Mouse (Mus musculus) neural tube, embryonic 12.5 days (tissue): ENCODE results near the gene Nanos3. TPM values are rescaled to one million over a fixed set of nuclear protein-coding genes. Genes with fewer than 3 reads are reported as not detected.

ENCODE experiments used
- ATAC-seq: fragments of 200-750 bp; cut with Nextera tagmentation; 2 replicates; pipeline ENCODE4 v1.8.0; 2017; ENCODE audit warnings: low read depth, mild to moderate bottlenecking, moderate TSS enrichment, moderate library complexity; ENCODE audit not compliant: low FRiP score
- H3K27ac ChIP-seq: fragments of 300-500 bp; sonication (generic); 2 replicates; pipeline ENCODE4 v1.5.1; 2016
- H3K27me3 ChIP-seq: fragments of 300-500 bp; sonication (generic); replicated peaks from 2 replicates; pipeline ENCODE4 v1.6.1; 2016; ENCODE audit warnings: mild to moderate bottlenecking
- H3K36me3 ChIP-seq: fragments of 300-500 bp; sonication (generic); 2 replicates; pipeline ENCODE4 v1.6.1; 2016; ENCODE audit warnings: mild to moderate bottlenecking
- H3K4me1 ChIP-seq: fragments of 300-500 bp; sonication (generic); 2 replicates; pipeline ENCODE4 v1.6.1; 2016
- H3K4me2 ChIP-seq: fragments of 300-500 bp; sonication (generic); replicated peaks from 2 replicates; pipeline ENCODE4 v1.6.1; 2016; ENCODE audit warnings: mild to moderate bottlenecking
- H3K4me3 ChIP-seq: fragments of 300-500 bp; sonication (generic); 2 replicates; pipeline ENCODE4 v1.5.1; 2016
- H3K9ac ChIP-seq: fragments of 300-500 bp; sonication (generic); 2 replicates; pipeline ENCODE4 v1.6.1; 2016; ENCODE audit warnings: mild to moderate bottlenecking
- H3K9me3 ChIP-seq: fragments of 300-500 bp; sonication (generic); 2 replicates; pipeline ENCODE4 v1.6.1; 2016; ENCODE audit warnings: mild to moderate bottlenecking
- WGBS: fragments of 180-500 bp; shearing (Covaris S2); methylation state at CpG from one replicate; pipeline ENCODE4 v1.1.7; 2016; 5-methylcytosine and 5-hydroxymethylcytosine counted together
- polyA plus RNA-seq: library from polyadenylated mRNA; unstranded; fragments of >200 nt; fragmentation: Nextera tagmentation; extraction: Ambion mirVana; gene quantifications from 2 replicates; pipeline ENCODE4 v1.2.1, GENCODE M21; 2016

The Nanos3 gene
- polyA plus RNA-seq, 1 experiment from 2014 or later, result 5.3 TPM

DNA sequence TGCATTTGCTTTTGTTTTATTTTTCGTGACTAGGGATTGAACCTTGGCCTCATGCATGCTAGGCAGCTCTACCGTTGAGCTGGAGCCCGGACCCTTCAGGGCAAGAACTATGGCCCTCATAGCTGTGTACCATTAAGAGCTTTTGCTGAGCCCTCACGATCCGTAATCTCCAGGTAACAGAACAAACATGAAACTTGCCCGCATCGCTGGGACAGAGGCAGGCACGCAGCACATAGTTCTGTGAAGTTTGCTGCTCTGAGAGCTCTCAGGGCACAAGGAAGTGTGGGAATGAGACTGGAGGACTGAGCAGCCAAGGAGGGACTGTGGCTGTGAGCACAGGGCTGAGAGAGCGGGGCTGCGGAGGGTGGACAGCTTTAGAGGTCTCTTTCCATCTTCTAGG lies 3.7 kb upstream of the Nanos3 start:
- Histone ChIP-seq H3K9ac (no peak overlapping the region), H3K27ac (no peak overlapping the region), H3K4me1 (peaks cover 31% of the 10 kb centered on the region), H3K9me3 (no peaks in the 10 kb centered on the region), H3K36me3 (no peaks in the 10 kb centered on the region), H3K27me3 (0 out of 2 replicates have a peak, but pooled peaks cover 4% of the 10 kb centered on the region), H3K4me2 (no peak overlapping the region), H3K4me3 (no peak overlapping the region)
- WGBS, result 90% methylated on average over 10 of the region's 10 CpGs
- ATAC-seq, result no peak

DNA sequence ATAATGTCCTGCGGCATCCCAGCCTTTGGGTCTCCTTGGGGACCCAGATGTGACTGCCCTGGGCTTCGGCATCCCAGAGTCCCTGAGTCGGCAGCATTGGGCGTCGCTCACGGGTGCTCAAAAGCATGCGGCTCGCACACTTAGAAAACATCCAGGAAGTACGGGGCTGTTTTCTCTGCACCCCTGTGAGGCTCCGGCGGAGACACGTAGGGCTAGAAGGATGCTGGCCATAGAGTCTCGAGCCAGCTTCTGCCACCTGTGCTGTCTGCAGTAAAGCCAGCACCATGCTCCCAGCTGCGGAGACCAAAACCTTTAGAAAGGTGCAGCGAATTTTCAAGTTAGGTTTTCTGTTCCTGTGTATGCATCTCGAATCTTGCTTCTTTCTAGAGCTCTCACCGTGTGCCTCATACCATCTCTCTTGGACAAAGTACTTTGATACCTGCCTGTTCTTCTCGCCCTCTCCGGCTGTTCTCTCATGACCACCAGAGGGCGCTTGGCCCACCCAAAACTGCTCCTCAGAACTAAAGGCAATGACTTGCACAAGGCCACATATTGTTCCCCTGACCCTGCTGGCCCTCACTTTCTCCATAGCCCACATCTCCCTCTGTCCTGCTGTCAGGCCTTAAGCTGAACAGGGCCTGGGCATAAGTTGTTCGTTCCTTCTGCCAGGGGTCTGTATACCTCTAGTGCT lies 2.2 kb upstream of the Nanos3 start:
- Histone ChIP-seq H3K4me1 (peaks cover 31% of the 10 kb centered on the region), H3K9me3 (no peaks in the 10 kb centered on the region), H3K4me3 (peak overlapping the region; percentile 30), H3K27me3 (no peaks in the 10 kb centered on the region), H3K27ac (no peak overlapping the region), H3K9ac (peak overlapping the region; percentile 48; the same call in 1 of the 2 replicates), H3K4me2 (peak overlapping the region; percentile 70), H3K36me3 (no peaks in the 10 kb centered on the region)
- WGBS, result 4% methylated on average over 21 of the region's 21 CpGs
- ATAC-seq, result no peak

DNA sequence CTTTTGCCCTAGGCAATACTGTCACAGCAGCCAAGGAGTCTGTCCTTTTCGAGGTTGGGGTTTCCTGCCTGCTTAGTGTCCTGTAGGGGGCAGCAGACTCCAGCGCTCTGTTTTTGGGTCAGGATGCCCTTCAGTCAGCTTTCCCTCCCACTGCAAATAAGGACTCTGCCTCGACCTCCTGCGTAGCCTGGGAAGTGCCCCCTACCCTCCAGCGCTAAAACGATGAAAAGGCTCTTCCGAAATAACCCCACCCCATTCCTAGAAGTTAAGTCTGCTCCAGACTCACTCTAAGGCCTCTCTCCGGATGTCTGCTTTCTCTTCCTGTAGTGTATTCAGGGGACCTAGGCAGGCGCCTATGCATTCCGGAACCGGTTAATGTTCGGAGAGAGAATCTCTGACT lies 1.5 kb upstream of the Nanos3 start:
- Histone ChIP-seq H3K27ac (no peak overlapping the region), H3K4me3 (peak overlapping the region; percentile 30), H3K27me3 (no peaks in the 10 kb centered on the region), H3K4me1 (peaks cover 29% of the 10 kb centered on the region), H3K4me2 (peak overlapping the region; percentile 70), H3K9ac (0 out of 2 replicates have a peak overlapping the region, but pooled peaks have one; percentile 48), H3K36me3 (no peaks in the 10 kb centered on the region), H3K9me3 (no peaks in the 10 kb centered on the region)
- no peak for ATAC-seq
- WGBS, result 1% methylated on average over 12 of the region's 12 CpGs

DNA sequence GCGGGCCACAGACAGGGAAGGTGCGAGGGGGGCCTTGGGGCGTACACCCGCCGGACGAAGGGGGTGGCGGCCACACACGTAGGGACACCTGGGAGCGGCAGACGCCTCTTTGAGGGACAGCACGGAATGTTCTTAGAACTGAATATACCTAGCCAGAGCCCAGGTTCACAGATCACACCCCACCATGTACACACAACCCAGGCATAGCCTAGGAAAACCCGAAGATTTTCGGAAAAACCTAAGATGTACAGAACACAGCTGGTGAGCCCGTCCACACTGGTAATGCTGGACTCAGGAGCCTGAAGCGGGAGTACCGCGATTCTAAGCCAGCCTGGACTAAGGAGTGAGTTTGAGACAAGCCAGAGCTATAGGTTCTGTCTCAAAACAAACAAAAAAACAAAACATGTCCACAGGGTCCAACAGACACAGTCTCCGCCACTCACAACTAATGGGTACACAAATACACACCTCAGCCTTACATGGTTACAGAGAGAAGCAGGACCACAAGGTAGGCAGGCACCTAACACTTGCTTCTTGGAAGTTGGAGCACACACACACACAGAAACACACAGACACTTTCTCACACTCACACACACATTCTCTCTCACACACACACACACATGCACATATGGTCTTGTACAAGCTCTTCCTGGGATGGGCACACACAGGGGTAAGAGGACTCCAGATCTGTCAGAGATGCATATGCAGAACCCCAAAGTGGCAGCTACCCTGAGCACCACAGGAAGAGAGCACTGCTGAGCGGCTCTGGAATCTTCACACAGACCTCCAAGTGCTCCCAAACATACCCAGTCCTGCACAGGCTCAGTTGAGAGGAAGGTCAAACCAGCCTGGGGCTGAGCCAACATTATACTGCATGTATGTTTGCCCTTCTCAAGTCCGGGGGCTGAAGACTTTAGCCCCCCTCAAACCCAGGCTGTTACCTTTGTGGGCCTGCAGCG lies 653 bp downstream of the Nanos3 start:
- no peaks in the 10 kb centered on the region for H3K27me3 ChIP-seq
- H3K27ac ChIP-seq, result peak overlapping the region; percentile 87
- H3K9me3 ChIP-seq, result no peaks in the 10 kb centered on the region
- peak overlapping the region; percentile 87 for H3K4me2 ChIP-seq
- H3K4me1 ChIP-seq, result peaks cover 47% of the 10 kb centered on the region
- WGBS, result 18% methylated on average over 21 of the region's 21 CpGs
- H3K4me3 ChIP-seq, result peak overlapping the region; percentile 87
- 0 out of 2 replicates have a peak, but pooled peaks have one; percentile 5 for ATAC-seq
- peak overlapping the region; percentile 99 for H3K9ac ChIP-seq
- no peaks in the 10 kb centered on the region for H3K36me3 ChIP-seq

DNA sequence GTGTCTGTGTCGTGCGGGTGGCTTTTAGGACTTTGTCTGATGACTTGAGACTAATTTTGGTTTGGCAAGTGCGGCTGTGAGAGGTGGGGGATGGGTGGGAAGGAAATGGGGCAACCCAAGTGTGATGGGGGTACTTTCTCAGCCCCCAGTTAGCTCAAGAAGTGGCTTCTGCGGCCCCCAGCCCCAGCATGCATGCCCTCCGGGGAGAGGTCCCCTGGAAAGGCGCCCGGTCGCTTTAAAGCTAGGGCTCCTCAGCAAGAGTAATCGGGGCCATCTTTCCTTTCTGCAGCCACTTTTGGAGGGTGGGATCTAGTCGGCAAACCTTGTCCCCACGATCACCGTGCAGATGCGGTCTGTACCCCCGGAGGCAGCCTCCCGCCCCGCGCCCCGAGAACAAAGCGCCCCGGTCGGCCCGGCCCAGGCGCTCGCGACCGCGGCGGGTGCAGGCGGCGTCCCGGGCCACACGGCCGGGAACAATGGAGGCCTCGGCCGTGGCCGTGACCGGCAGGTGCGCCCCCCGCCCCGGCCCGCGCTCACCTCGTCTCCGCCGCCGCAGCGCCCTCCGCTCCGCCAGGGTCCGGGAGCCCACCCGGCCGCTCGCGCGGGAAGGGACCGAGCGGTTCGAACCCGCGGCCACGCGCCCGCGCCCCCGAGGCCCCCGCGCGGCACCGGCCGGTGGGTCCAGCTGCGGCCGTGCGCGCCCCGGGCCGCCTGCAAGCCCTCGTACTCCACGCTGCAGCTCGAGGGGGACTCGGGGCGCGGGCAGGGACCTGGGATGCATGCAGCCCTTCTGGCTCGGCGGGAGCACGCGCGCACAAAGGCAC lies 1.5 kb downstream of the Nanos3 start:
- 1% methylated on average over 87 of the region's 87 CpGs for WGBS
- H3K9ac ChIP-seq, result peak overlapping the region; percentile 99

DNA sequence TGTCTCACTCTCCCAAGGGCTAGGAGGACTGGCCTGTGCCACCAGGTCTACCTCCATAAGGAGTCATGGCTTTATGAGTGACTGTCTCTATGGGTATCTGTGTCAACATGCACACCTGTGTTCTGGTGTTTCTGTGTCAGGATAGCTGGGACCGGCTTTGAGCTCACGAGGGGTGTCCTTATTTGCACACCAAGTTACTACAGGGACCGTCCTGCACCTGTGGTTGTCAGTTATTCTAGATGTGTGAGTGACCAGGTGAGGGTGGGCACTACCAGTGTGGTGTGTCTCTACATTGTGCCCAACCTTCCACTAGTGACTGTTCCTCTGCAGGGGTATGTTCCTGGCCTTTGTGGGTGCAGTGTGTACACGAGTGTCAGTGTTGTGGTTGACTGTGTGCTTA lies 2.2 kb downstream of the Nanos3 start:
- ATAC-seq, result no peak
- WGBS, result 57% methylated on average over 4 of the region's 4 CpGs
- peaks cover 58% of the 10 kb centered on the region for H3K4me1 ChIP-seq

More for the DNA sequence above, 1.5 kb downstream of the Nanos3 start:
- Histone ChIP-seq H3K4me1 (peaks cover 56% of the 10 kb centered on the region), H3K9me3 (no peaks in the 10 kb centered on the region), H3K27me3 (no peaks in the 10 kb centered on the region), H3K27ac (peak overlapping the region; percentile 87), H3K4me2 (peak overlapping the region; percentile 87), H3K36me3 (peaks cover 2% of the 10 kb centered on the region), H3K4me3 (peak overlapping the region; percentile 87)
- peak; percentile 35; the same call in 1 of the 2 replicates for ATAC-seq

DNA sequence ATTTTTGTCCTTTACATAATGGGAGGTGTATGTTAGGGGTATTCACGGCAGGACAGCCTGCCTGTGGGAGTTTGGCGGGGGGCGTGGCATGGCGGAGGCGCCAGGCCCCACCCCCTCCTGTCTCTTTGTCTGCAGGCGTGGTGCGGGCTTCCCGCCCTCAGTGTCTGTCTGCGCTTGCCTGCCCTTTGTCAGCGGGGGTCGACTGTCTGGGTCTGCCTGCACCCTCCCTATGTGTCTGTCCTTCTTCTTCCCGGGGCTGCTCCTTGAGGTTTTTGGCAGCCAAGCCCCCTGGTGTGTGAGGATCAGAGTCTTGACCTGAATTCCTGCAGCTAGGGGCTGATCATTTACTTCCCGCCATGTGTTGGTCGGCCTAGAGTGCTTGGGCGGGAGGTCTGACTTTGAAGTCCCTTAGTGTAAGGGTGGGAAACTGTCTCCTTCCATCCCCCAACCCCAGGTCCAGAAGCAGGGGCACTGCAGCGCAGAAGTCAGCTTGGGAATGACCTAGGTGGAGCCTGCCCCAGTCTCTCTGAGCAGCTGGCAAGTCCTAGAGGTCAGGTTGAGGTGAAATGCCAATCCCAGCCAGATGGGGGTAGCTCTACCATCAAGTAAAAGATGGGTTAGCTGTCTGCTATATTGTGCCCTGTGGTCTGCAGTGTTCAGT lies 4.4 kb downstream of the Nanos3 start:
- peak; percentile 79 for ATAC-seq
- no peaks in the 10 kb centered on the region for H3K27me3 ChIP-seq
- H3K4me3 ChIP-seq, result peak overlapping the region; percentile 26
- WGBS, result 1% methylated on average over 16 of the region's 16 CpGs
- peak overlapping the region; percentile 83 for H3K27ac ChIP-seq
- peaks cover 56% of the 10 kb centered on the region for H3K4me1 ChIP-seq
- H3K36me3 ChIP-seq, result peaks cover 21% of the 10 kb centered on the region
- H3K9ac ChIP-seq, result peak overlapping the region; percentile 64
- H3K9me3 ChIP-seq, result no peaks in the 10 kb centered on the region
- H3K4me2 ChIP-seq, result peak overlapping the region; percentile 87

More for the DNA sequence above, 2.2 kb downstream of the Nanos3 start:
- peak overlapping the region; percentile 87 for H3K27ac ChIP-seq
- H3K4me3 ChIP-seq, result peak overlapping the region; percentile 87
- H3K27me3 ChIP-seq, result no peaks in the 10 kb centered on the region
- peak overlapping the region; percentile 99 for H3K9ac ChIP-seq
- peak overlapping the region; percentile 87 for H3K4me2 ChIP-seq
- H3K36me3 ChIP-seq, result peaks cover 8% of the 10 kb centered on the region
- H3K9me3 ChIP-seq, result no peaks in the 10 kb centered on the region

DNA sequence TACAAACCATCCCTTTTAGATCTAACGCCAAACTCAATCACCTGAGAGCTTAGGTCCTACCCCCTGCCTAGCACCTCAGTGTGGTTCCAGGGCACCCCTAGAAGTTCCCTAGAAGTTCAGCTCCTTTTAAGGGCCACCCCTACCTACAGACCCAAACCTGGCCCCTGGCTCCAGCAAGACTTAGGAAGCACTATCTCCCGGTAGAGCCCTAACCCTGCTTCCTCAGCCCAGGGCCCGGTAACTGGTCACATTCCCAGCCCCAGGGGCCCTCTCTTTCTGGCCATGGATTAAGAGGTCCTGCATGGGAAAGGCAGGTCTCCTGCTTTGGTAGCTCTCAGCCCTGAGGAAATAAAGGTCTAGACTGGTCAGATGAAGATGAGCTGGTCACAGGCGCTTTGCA lies 5.1 kb downstream of the Nanos3 start:
- peak overlapping the region; percentile 79 for H3K27ac ChIP-seq
- H3K9ac ChIP-seq, result peak overlapping the region; percentile 64
- H3K4me1 ChIP-seq, result peaks cover 56% of the 10 kb centered on the region
- peak overlapping the region; percentile 26 for H3K4me3 ChIP-seq
- peaks cover 28% of the 10 kb centered on the region for H3K36me3 ChIP-seq
- peak overlapping the region; percentile 87 for H3K4me2 ChIP-seq
- ATAC-seq, result no peak
- H3K9me3 ChIP-seq, result no peaks in the 10 kb centered on the region
- WGBS, result 5% methylated on average over 4 of the region's 4 CpGs
- H3K27me3 ChIP-seq, result no peaks in the 10 kb centered on the region

DNA sequence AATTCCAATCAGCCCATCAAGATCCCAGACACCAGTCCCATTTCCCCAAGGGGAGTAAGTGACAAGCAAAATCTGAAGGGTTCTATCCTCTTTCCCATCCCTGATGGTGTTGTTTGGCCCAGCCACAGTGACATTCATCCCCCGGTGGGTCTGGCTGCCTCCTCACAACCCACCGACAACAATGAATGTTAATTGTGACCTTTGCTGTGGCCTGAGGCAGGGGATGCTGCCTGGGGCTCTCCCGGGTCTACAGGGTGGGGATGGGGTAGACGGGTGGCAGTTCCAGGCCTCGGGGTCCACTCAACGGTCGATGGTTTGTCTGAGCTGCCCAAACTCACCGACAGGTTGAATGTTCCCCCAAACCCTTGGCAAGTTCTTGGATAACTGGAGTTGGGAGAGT lies 6.4 kb downstream of the Nanos3 start:
- H3K27me3 ChIP-seq, result no peaks in the 10 kb centered on the region
- peaks cover 49% of the 10 kb centered on the region for H3K4me1 ChIP-seq
- no peak for ATAC-seq
- no peak overlapping the region for H3K9ac ChIP-seq
- H3K4me3 ChIP-seq, result no peak overlapping the region
- H3K4me2 ChIP-seq, result peak overlapping the region; percentile 21; the same call in 1 of the 2 replicates
- no peak overlapping the region for H3K27ac ChIP-seq
- WGBS, result 80% methylated on average over 8 of the region's 8 CpGs
- H3K36me3 ChIP-seq, result peaks cover 41% of the 10 kb centered on the region
- no peaks in the 10 kb centered on the region for H3K9me3 ChIP-seq

DNA sequence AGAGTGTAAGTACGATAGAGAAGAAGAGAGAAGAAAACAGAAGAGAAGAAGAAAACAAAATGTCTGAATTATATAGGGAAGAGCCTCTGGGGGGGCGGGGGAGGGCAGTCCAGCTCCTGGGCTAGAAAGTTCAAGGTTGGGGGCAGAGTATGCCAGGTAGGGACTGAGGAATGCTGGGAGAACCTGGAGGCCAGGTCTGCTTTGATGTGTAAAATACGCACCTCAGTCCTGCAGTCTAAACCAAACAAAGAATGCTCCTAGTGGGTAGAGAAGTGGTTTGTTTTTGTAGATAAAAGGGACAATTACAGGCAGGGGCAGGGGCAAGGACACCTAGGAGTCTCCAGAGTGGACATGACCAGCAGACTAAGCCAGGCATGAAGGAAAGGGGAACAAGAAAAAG lies 7.6 kb downstream of the Nanos3 start:
- WGBS, result 96% methylated on average over 3 of the region's 3 CpGs

DNA sequence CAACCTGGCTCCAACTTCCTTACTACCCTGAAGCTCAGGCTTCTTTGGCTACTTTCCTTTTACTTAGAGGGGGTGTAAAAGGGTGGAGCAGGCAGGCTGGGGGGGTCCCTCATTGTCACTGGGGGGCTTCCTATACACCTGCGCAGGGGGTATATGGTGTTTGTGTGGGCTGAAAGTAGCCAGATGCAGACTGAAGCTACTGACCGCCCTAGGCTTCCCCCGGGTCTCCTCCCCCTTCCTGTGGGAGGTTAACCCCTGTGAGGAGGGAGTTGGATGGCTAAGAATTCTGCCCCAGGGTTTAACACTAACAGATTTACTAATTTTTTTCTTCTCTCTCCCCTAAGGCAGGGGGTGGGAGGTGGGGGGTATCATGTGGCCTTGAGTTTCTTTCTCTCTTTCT lies 8.5 kb downstream of the Nanos3 start:
- Histone ChIP-seq H3K4me2 (no peak overlapping the region), H3K9ac (no peak overlapping the region), H3K36me3 (peaks cover 62% of the 10 kb centered on the region), H3K27me3 (no peaks in the 10 kb centered on the region), H3K4me3 (no peak overlapping the region), H3K9me3 (no peaks in the 10 kb centered on the region), H3K27ac (no peak overlapping the region), H3K4me1 (peaks cover 37% of the 10 kb centered on the region)
- 35% methylated on average over 3 of the region's 3 CpGs for WGBS
- no peak for ATAC-seq

More for the DNA sequence above, 7.6 kb downstream of the Nanos3 start:
- no peak for ATAC-seq
- Histone ChIP-seq H3K9ac (no peak overlapping the region), H3K27me3 (no peaks in the 10 kb centered on the region), H3K4me1 (peaks cover 43% of the 10 kb centered on the region), H3K27ac (no peak overlapping the region), H3K4me2 (no peak overlapping the region), H3K9me3 (no peaks in the 10 kb centered on the region), H3K36me3 (peaks cover 53% of the 10 kb centered on the region), H3K4me3 (no peak overlapping the region)
